In the genomic region with DNA sequence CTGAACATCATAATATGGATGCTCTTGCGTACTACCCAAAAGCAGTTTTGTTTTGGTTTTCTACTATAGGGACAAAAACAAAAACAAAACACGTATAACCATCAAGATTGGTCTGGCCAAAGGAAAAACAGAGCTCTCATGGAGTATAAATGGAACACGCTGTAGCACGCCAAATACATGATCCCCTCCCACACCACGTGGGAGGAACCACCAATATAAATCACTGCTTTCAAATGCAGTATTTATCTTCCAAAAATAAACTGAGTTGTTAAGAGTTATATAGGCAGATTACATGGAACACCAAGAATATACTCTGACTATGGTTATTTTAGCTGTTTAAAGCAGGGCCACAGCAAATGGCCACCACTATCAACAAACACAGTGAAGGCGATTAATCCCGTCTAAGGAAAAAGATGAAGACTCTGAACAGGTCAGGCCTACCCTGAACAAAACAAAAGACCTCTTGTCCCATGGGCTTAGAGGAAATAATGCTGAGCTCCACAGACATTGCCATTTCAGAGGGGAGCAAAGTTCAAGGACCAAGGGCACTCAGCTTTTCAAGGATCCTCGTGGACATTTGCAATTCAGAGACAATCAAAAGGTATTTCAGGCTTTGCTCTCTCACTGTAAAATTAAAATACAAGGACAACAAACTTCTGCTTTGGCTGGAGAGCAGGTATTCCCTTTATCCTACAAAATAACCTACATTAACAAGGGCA, we compare ENCODE assay signal across 19 mouse cellular contexts. TPM values are rescaled to one million over a fixed set of nuclear protein-coding genes. Genes with fewer than 3 reads are reported as not detected.
DNase-seq lines count a peak whose midpoint lies in the region; ATAC-seq and TF ChIP-seq lines count a peak whose summit lies in the region.
"Had no signal": no experiment of that assay in that cellular context is flagged by ENCODE, and none has a peak within 500 bp of the region (broad histone marks: within the 10 kb centered on the region; RNA-seq: fewer than 3 reads in every experiment).

No protein-coding gene starts in this region.

- intact Hi-C loops in gastrocnemius, postnatal 36 days (cut with DNase I): no loop called here

- DNase-seq in kidney, adult 8-10 months: peak; percentile 15 to 38
- DNase-seq in kidney, adult 18-20 months: no peak
- DNase-seq in right cerebral cortex, adult 2 months (ENCODE audit: low spot score in 2 of 2): peak; percentile 46 to 66
- DNase-seq in right cerebral cortex, postnatal 10 days (ENCODE audit: low spot score in 2 of 2): no peak
- no peak for DNase-seq in gastrocnemius, postnatal 36 days
- DNase-seq: adrenal gland, adult 8-10 months; cerebellum, adult 11-12 months; cerebellum, postnatal 36 days; gastrocnemius, postnatal 10 days; liver, embryonic 13.5 days; thymus, adult 2 months had no signal

- no peak overlapping the region for H3K4me3 ChIP-seq in cortical plate, adult 2 months (ENCODE audit: insufficient read depth, low read length)
- H3K4me3 ChIP-seq: embryonic facial prominence, embryonic 10.5 days; limb, embryonic 12.5 days; liver, embryonic 13.5 days; lung, embryonic 15.5 days had no signal

- H3K27ac ChIP-seq in cortical plate, adult 2 months (ENCODE audit: insufficient read depth, low read length): peak overlapping the region; percentile 71
- H3K27ac ChIP-seq: embryonic facial prominence, embryonic 10.5 days; limb, embryonic 12.5 days; liver, embryonic 13.5 days; lung, embryonic 15.5 days; macrophage had no signal

- no peak for TF ChIP-seq POLR2A in cortical plate, adult 2 months (IDR thresholded peaks at IDR 0.05; ENCODE audit: extremely low read depth, insufficient read depth, low read length)

- peaks cover 13% of the 10 kb centered on the region for H3K4me1 ChIP-seq in cortical plate, adult 2 months (ENCODE audit: control insufficient read depth, insufficient read depth, low read length)
- H3K4me1 ChIP-seq: liver, embryonic 13.5 days had no signal

- no peak for TF ChIP-seq CTCF in cortical plate, adult 2 months (IDR thresholded peaks at IDR 0.05; ENCODE audit: extremely low read depth, insufficient read depth, low read length)

- ATAC-seq in monocyte, adult 5-6 weeks (replicated peaks; ENCODE audit: insufficient number of reproducible peaks, low FRiP score, low TSS enrichment, poor library complexity, severe bottlenecking): no peak
- ATAC-seq: forebrain, embryonic 16.5 days; inflammation-experienced regulatory T-cells, adult 6 months had no signal

RNA-seq across cellular contexts. Expression of a gene that starts 30.7 kb away (rescaled TPM):
- polyA plus RNA-seq in cortical plate, adult 2 months (2012; rRNA removed): 76.1 and 76.2 TPM in 2 replicates
- 2.2 to 3.2 TPM (median 2.8 TPM) in 3 replicates for total RNA-seq in monocyte, adult 5-6 weeks (2017)
- 10 to 100 TPM; 10.6 to 13.1 TPM for total RNA-seq in gastrocnemius, postnatal 36 days (2021)

Comparison
In these comparisons a context has a peak if more than half of its experiments do, and no peak if none do; other contexts are left out.
1. DNase-seq: peak in kidney, adult 8-10 months (2 of 2) and right cerebral cortex, adult 2 months (2 of 2); none in kidney, adult 18-20 months (single experiment), right cerebral cortex, postnatal 10 days (0 of 2) and gastrocnemius, postnatal 36 days (0 of 2).